In the genomic region with DNA sequence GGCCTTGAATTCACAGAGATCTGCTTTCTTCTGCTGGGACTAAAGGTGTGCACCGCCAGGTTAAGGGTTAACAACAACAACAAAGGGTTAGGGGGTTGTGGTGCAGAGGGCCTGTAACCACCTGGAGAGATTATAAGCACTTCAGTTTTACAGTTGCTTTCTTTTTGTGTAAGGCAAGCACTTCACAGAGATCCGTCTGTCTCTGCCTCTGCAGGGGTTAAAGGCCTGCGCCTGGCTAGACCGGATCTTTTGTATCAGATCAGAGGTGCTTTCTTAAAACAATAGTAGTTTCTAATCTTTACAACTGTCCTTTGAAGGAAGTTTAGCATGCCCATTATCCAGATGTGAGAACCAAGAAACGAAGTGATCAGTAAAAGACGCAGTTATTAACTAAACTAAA, we compare ENCODE assay signal across 8 mouse cellular contexts. TPM values are rescaled to one million over a fixed set of nuclear protein-coding genes. Genes with fewer than 3 reads are reported as not detected.
DNase-seq lines count a peak whose midpoint lies in the region; ATAC-seq and TF ChIP-seq lines count a peak whose summit lies in the region.

No protein-coding gene starts in this region.

- ATAC-seq in heart, postnatal 0 days (ENCODE audit: insufficient read depth, low read depth), result no peak
- peak; percentile 5; the same call in 1 of the 2 replicates for ATAC-seq in hindbrain, embryonic 16.5 days

- H3K9me3 ChIP-seq in heart, postnatal 0 days (replicated peaks; ENCODE audit: control insufficient read depth, low read length), result no peaks in the 10 kb centered on the region
- H3K9me3 ChIP-seq in hindbrain, embryonic 16.5 days (ENCODE audit: control insufficient read depth, low read length), result no peaks in the 10 kb centered on the region

- intact Hi-C loops in heart, postnatal 25 days (cut with DNase I), result loop anchor here (2.0 to 10.0 kb wide), 3 partner anchors 19 to 141 kb away; partner anchors contain the start of genes Foxo4 and Snx12

- peak overlapping the region; percentile 66 for H3K4me2 ChIP-seq in heart, postnatal 0 days (ENCODE audit: low read depth, low read length)
- peak overlapping the region; percentile 49 for H3K4me2 ChIP-seq in hindbrain, embryonic 16.5 days (ENCODE audit: low read length)

- H3K9ac ChIP-seq in heart, postnatal 0 days (replicated peaks; ENCODE audit: low read depth, low read length), result peak overlapping the region; percentile 74; the same call in 1 of the 2 replicates
- peak overlapping the region; percentile 66 for H3K9ac ChIP-seq in hindbrain, embryonic 16.5 days (ENCODE audit: low read depth, low read length)

- no peak for TF ChIP-seq EP300 in heart, postnatal 0 days (IDR thresholded peaks at IDR 0.05; ENCODE audit: low read depth)

- H3K27me3 ChIP-seq in heart, postnatal 0 days (ENCODE audit: control insufficient read depth, insufficient read depth, low read length), result no peaks in the 10 kb centered on the region
- H3K27me3 ChIP-seq in hindbrain, embryonic 16.5 days (replicated peaks; ENCODE audit: control insufficient read depth, insufficient read depth, low read length), result no peaks in the 10 kb centered on the region

- DNase-seq in heart, postnatal 0 days (ENCODE audit: low spot score), result no peak
- no peak for DNase-seq in heart, postnatal 25 days (ENCODE audit: low spot score)
- DNase-seq in ZHBTc4 (ENCODE audit: low read depth, low spot score), result peak; percentile 66
- peak; percentile 64 for DNase-seq in naive thymus-derived CD4-positive, alpha-beta T cell, adult 2 months (ENCODE audit: low read depth)
- DNase-seq in c-Kit-positive CD71-positive TER-119-positive erythroid progenitor cells, embryonic 14.5 days (ENCODE audit: low spot score), result no peak
- no peak for DNase-seq in adrenal gland, adult 8-10 months
- no peak for DNase-seq in spleen, postnatal 14 days (ENCODE audit: low spot score in 2 of 2)

- no peak for TF ChIP-seq CTCF in heart, postnatal 0 days (IDR thresholded peaks at IDR 0.05; ENCODE audit: low read depth)

- WGBS in heart, postnatal 0 days, result 32% methylated on average over 6 of the region's 6 CpGs
- WGBS in hindbrain, embryonic 16.5 days, result 15% methylated on average over 6 of the region's 6 CpGs

- no peaks in the 10 kb centered on the region; the same call in 1 of the 2 replicates for H3K4me1 ChIP-seq in heart, postnatal 0 days (ENCODE audit: control insufficient read depth, insufficient read depth)
- H3K4me1 ChIP-seq in hindbrain, embryonic 16.5 days (ENCODE audit: control insufficient read depth, insufficient read depth, low read depth, low read length), result no peaks in the 10 kb centered on the region; the same call in 1 of the 2 replicates

- peaks cover 10% of the 10 kb centered on the region for H3K36me3 ChIP-seq in heart, postnatal 0 days (replicated peaks; ENCODE audit: control insufficient read depth, insufficient read depth, low read length)
- no peaks in the 10 kb centered on the region for H3K36me3 ChIP-seq in hindbrain, embryonic 16.5 days (ENCODE audit: control insufficient read depth, insufficient read depth, low read length)

- H3K4me3 ChIP-seq in heart, postnatal 0 days (ENCODE audit: low read depth, low read length), result peak overlapping the region; percentile 70
- peak overlapping the region; percentile 52 for H3K4me3 ChIP-seq in hindbrain, embryonic 16.5 days (ENCODE audit: low read length)

- H3K27ac ChIP-seq in heart, postnatal 0 days (ENCODE audit: low read depth), result peak overlapping the region; percentile 26; the same call in 1 of the 2 replicates
- no peak overlapping the region for H3K27ac ChIP-seq in hindbrain, embryonic 16.5 days (ENCODE audit: low read depth, low read length)

RNA-seq across cellular contexts. Expression of gene Med12, which starts 0.4 kb away (rescaled TPM):
- total RNA-seq in heart, postnatal 0 days (2014; rRNA removed; ENCODE audit: low replicate concordance), result 47.2 and 52.3 TPM in 2 replicates
- 12.8 and 14.1 TPM in 2 replicates for polyA plus RNA-seq in heart, postnatal 0 days (2015; fragmentation: Nextera tagmentation; extraction: Ambion mirVana)
- total RNA-seq in heart, postnatal 25 days (2021), result 10 to 100 TPM; 20.1 to 22.6 TPM
- 17.6 and 25.2 TPM in 2 replicates for polyA plus RNA-seq in hindbrain, embryonic 16.5 days (2015; fragmentation: Nextera tagmentation; extraction: Ambion mirVana)
- total RNA-seq in adrenal gland, adult 8-10 months (2022), result 10 to 100 TPM; 28.9 to 61.1 (median 42.5) TPM

RNA-seq across cellular contexts. Expression of gene Gm20489, which starts 4.6 kb away (rescaled TPM):
- total RNA-seq in heart, postnatal 0 days (2014; rRNA removed; ENCODE audit: low replicate concordance), result not detected in 2 replicates
- polyA plus RNA-seq in heart, postnatal 0 days (2015; fragmentation: Nextera tagmentation; extraction: Ambion mirVana), result not detected in 2 replicates
- not detected for total RNA-seq in heart, postnatal 25 days (2021)
- not detected in 2 replicates for polyA plus RNA-seq in hindbrain, embryonic 16.5 days (2015; fragmentation: Nextera tagmentation; extraction: Ambion mirVana)
- total RNA-seq in adrenal gland, adult 8-10 months (2022), result 1 to 10 TPM in 1 of 4 experiments, not detected in 3; 1.2 TPM

RNA-seq across cellular contexts. Expression of gene Il2rg, which starts 5.4 kb away (rescaled TPM):
- total RNA-seq in heart, postnatal 0 days (2014; rRNA removed; ENCODE audit: low replicate concordance), result 7.8 and 12.4 TPM in 2 replicates
- 17.2 and 21.9 TPM in 2 replicates for polyA plus RNA-seq in heart, postnatal 0 days (2015; fragmentation: Nextera tagmentation; extraction: Ambion mirVana)
- total RNA-seq in heart, postnatal 25 days (2021), result 10 to 100 TPM in 1 of 2 experiments, 1 to 10 TPM in 1; 8.2 to 10.0 TPM
- polyA plus RNA-seq in hindbrain, embryonic 16.5 days (2015; fragmentation: Nextera tagmentation; extraction: Ambion mirVana), result 6.8 and 7.9 TPM in 2 replicates
- 1 to 10 TPM; 4.7 to 6.7 (median 6.5) TPM for total RNA-seq in adrenal gland, adult 8-10 months (2022)

RNA-seq across cellular contexts. Expression of gene Gm614, which starts 9.6 kb away (rescaled TPM):
- total RNA-seq in heart, postnatal 0 days (2014; rRNA removed; ENCODE audit: low replicate concordance), result not detected in 2 replicates
- polyA plus RNA-seq in heart, postnatal 0 days (2015; fragmentation: Nextera tagmentation; extraction: Ambion mirVana), result 0.16 TPM in 1 of 2 replicates, not detected in the other
- total RNA-seq in heart, postnatal 25 days (2021), result not detected
- polyA plus RNA-seq in hindbrain, embryonic 16.5 days (2015; fragmentation: Nextera tagmentation; extraction: Ambion mirVana), result not detected in 2 replicates
- total RNA-seq in adrenal gland, adult 8-10 months (2022), result not detected

RNA-seq across cellular contexts. Expression of gene Foxo4, which starts 19.1 kb away (rescaled TPM):
- 24.2 and 34.3 TPM in 2 replicates for total RNA-seq in heart, postnatal 0 days (2014; rRNA removed; ENCODE audit: low replicate concordance)
- 1.6 and 1.7 TPM in 2 replicates for polyA plus RNA-seq in heart, postnatal 0 days (2015; fragmentation: Nextera tagmentation; extraction: Ambion mirVana)
- 10 to 100 TPM; 48.5 to 53.7 TPM for total RNA-seq in heart, postnatal 25 days (2021)
- 0.70 and 1.1 TPM in 2 replicates for polyA plus RNA-seq in hindbrain, embryonic 16.5 days (2015; fragmentation: Nextera tagmentation; extraction: Ambion mirVana)
- total RNA-seq in adrenal gland, adult 8-10 months (2022), result 10 to 100 TPM; 34.8 to 37.6 (median 36.7) TPM

Comparison
In these comparisons a context has a peak if more than half of its experiments do, and no peak if none do; other contexts are left out.
1. DNase-seq: peak in ZHBTc4 (single experiment) and naive thymus-derived CD4-positive, alpha-beta T cell, adult 2 months (single experiment); none in heart, postnatal 0 days (single experiment), heart, postnatal 25 days (single experiment), c-Kit-positive CD71-positive TER-119-positive erythroid progenitor cells, embryonic 14.5 days (single experiment), adrenal gland, adult 8-10 months (single experiment) and spleen, postnatal 14 days (0 of 2).